Mouse (Mus musculus): ENCODE measurements around the gene Camkv.

The Camkv gene

DNA sequence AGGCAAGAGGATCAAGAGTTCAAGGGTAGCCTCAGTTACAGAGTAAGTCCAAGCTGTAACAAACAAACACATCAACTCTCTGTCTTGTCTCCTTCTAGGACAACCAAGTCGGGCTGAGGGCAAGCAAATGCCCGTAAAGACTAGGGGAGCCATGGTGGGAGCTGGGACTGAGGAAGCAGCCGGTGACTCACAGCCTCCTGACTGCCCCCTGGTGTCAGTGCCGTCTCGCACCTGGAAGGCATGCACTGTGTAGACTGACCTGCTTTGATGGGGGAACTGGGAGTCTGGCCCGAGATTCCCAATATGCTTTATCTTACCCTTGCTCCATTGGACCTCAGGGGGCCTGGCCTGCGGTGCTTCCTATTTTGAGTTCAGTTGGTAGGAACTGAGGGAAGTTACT, 12.5 kb upstream of the Camkv start:
- DNase-seq (ENCODE audit: extremely low read depth, insufficient read length, low spot score): no peak

DNA sequence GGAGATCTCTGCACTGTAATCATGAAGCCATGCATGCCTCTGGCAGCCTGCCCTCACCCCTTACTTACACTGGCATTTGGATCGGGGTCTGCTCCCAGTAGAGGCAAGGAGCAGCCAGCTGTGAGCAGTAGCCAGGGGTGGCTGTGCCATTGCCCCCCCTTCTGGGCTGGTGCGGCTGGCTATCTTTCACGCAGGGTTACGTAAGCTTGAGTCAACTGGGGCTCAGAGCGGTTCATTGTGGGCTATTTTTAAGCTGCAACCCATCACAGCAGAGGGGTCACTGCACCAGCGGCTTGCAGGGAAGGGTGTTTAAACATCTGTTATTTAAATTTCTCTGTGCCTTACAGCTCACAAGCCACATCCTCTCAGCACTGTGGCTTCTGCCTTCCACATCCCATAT, 11.5 kb upstream of the Camkv start:
- DNase-seq (ENCODE audit: extremely low read depth, insufficient read length, low spot score): no peak

DNA sequence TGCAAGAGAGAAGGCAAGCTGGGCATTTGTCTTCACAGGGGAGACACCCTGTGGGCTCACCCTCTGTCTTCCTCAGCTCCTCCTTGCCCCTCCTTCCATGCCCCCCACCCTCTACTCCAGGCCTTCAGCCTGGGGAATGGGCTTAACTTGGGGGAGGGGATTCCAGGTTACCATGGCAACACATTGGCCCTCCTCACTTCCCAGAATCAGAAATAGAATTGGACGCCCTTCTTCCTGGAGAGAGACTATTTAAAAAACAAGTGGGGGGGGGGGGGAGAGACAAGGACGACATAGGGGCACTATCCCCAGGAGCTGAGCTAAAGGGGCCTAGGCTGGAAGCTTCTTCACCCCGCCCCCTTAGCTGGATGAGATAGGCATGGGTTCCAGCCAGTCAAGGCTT, 10.2 kb upstream of the Camkv start:
- no peak for DNase-seq (ENCODE audit: extremely low read depth, insufficient read length, low spot score)

DNA sequence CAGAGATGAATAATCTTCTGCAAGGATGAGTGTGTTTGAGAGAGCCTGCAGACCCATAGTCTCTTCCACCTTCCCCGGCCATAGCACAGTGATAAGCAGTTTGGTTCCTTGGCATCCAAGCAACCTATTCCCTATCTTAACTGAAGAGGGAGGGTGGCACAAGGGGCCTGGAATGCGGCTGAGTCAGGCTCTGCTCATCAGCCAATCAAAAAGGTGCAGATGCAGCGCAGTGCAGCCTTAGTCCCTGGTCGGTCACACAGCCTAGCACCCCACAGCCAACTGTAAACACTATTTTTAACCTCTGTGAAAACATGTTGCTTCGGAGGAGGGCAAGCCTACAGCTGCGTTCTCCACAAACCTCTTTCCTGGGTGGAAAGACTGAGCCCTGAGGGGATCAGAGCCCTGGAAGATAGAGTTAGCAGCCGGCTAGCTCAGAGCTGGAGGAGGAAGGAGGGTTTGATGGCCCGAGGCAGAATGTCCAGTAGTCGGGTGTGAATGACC, 8.5 kb upstream of the Camkv start:
- no peak for DNase-seq (ENCODE audit: extremely low read depth, insufficient read length, low spot score)

DNA sequence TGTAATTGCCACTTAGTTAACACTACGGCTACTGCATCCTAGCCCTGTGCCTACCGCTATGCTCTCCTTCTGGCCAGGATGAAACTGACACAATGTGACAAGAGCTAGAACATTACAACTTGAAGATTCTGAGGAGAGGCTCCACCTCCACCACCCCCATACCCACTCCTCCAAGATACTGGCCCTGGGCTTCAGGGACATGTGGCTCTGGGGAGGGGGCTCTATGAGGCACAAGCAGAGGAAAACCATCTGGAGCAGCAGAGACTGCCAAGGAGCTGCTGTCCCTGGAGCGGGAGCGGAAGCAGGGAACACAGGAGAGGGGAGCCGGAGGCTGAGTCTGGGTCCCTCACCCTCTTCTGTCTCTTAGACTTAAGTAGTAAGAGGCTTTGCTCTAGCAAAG, 7.7 kb upstream of the Camkv start:
- no peak for DNase-seq (ENCODE audit: extremely low read depth, insufficient read length, low spot score)

DNA sequence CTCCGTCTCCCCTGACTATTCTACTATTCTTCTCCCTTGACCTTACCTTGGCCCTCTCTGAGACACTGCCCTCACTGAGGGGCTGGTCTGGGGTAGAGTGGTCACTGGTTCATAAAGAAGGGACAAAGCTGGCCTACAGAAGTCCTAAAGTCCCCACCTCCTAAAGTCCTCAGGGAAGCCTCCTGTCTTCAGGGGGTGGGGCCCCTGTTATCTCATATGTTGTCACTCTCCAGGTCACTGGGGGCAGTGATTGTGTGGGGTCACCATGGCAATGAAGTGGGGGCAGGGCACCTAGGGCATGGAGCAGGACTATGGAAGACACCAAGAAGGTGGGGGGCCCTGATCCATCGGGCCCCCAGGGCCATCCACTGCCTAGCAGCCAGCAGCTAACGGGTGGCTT, 7.3 kb upstream of the Camkv start, which contains the start of gene Actl11:
Gene Actl11, plus strand, starts transcription at position 301 of the 400 bp plus-strand sequence.
- DNase-seq (ENCODE audit: extremely low read depth, insufficient read length, low spot score): no peak

DNA sequence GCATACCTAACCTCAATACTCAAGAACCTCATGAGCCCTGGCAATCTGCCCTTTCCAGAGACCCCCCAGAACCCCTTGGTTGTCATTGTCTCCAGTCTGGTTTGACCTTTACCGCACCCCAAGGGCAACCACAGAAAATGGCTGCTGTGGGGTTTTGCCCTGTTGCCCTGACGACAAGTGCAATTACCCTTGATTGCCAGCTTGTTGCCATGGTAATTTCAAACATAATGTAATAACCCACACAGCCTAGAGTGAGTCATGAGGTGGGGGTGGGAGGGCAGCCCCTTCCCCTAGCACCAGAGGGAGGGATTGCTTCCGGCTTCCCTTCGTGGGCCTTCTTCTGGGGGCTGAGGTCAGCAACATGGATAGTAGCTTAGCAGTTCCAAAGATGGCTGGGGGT, 3.3 kb upstream of the Camkv start:
- no peak for DNase-seq (ENCODE audit: extremely low read depth, insufficient read length, low spot score)

DNA sequence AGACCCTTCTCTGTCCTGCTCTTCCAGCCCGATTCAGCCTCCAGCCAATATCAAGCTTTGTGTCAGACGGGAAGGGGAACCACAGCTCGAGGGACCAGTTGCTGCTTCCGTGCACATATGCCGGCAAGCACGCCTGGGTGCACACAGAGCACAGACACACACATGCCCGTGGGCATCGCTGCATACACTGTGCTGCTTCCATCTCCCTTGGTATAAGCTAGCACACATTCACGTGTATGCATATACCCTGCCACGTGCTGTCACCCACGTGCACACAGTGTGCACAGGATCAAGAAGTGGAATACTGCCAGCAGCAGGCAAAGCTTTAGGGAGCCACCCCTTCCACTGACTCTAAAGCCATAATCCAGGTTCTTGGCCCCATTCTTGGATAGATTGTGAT, 1.3 kb upstream of the Camkv start:
- no peak for DNase-seq (ENCODE audit: extremely low read depth, insufficient read length, low spot score)

DNA sequence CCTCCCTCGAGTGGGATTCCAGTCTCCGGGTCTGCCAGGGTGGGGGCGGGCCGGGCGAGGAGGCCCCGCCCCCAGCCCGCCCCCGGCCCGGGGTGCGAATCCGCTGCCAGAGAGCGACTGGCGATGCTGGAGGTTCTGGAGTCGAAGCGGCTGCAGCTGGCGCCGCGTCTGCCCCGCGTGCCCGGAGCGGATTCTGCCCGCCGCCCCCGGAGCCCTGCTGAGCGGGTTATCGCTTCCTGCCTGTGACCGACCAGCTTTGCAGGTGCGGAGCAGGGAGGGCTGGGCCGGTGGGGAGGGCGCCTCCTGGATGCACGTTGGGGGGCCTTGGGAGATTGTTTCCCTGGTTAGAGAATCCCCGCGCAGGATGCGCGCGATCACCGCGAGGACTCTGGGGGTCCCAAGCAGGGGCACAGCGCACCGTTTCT, 328 bp downstream of the Camkv start:
- no peak for DNase-seq (ENCODE audit: extremely low read depth, insufficient read length, low spot score)

DNA sequence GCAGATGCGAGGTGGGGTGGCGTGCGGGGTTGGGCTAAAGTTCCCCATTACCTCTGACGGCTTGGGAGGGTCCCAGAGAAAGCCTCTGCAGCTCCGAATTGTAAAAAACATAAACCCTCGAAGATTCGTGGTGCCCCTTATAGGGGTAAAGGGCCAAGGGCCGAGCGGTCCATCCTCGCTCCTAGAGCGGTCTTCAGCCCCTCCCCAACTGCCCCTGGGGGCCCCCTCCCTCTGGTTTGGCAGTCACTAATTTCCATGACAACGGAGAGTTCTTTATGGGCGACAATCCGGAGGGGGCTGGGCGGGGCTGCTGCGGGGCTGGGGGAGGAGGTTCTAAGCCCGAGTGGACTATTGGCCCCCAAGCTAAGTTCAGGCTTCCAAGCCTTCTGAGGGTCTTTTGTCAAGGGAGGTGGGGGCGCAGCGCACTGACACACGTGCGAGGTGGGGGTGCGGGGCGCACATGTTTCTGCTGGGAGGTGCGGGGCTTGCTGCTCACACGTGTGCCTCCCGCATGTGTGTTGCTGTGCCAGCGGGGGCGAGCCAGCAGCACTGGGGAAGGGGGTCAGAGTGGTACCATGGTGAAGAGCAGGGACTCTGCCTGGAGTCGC, 845 bp downstream of the Camkv start:
- no peak for DNase-seq (ENCODE audit: extremely low read depth, insufficient read length, low spot score)

DNA sequence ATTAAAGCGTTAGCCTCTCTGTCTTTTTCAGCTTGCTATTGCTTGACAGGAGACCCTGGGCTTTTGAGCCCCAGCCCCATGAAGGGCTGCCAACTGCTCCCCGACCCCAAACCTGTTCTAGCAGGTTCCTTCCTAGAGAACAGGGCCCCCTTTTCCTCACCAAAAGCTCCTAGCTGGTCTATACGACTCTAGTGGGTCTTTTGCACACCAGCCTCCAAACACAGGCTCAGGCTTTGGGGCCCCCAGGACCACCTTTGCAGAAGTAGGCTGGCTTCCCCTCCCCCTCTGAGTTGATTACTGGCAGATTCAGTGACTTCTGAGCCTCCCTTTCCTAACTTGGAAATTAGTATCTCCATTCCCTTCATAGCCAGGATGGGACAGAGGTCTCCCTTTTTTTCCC, 1.4 kb downstream of the Camkv start:
- DNase-seq (ENCODE audit: extremely low read depth, insufficient read length, low spot score): no peak

DNA sequence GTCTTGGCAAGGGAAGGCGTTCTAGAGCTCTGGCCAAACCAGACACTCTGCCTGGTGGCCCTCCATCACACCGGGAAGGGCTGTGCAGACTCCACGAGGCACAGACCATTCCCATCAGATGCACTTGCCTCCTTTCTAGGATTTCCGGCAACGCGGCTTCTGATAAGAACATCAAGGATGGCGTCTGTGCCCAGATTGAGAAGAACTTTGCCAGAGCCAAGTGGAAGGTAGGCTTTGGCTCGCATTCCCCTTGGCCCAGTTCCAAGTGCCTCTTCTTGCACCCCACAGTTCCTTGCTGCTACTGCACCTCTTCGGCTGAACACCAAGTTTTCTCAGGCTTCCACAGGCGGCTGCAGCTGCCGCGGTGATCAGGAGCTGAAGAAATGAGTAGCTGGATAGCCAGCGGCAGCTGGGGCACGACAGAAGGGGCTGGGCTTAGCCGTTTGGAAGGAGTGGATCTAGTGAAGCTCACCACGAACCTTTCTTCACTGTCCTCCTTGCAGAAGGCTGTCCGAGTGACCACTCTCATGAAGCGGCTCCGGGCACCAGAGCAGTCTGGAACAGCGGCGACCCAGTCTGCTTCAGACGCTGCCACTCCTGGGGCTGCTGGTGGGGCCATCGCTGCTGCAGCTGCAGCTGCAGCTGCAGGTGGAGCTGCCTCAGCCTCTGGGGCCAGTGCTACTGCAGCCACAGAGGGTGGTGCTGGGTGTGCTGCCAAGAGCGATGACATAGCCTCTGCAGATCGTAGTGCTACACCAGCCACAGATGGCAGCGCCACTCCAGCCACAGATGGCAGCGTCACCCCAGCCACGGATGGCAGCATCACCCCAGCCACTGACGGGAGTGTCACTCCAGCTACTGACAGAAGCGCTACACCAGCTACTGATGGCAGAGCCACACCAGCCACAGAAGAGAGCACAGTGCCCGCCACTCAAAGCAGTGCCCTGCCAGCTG, 12.0 kb downstream of the Camkv start:
- peak; percentile 89 for DNase-seq (ENCODE audit: extremely low read depth, insufficient read length, low spot score)

DNA sequence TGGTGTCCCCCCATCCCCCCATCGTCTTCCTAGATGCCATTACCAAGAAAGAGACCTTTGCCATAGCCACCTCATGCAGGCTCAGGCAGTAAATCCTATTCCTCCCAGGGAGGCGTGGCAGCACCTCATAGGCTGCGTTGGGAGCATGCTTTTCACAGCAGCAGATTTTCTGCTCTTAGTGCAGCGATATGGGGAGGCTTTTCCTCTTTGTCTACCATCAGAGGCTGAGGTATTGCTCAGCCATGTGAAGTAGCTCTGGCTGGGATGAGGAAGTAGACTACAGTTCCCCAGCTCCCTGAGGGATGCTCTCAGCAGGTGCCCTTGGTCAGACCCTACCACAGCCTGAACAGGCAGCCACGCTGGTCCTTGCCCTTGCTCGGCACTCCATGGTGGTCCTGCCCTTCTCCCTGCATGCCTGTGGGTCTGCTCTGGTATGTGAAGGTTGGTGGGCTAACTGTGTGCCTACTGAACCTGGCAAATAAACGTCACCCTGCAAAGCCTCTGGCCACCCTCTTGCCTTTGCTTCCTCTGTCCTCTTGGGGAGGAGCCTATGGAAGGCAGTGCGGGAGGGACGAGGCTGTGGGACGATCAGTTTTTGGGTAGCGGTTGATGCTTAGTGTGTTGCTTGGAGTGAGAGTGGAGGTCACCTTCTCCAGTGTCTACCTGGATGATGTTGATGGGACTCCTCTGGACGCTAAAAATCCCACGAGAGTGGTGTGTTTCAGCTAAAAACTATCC, 13.9 kb downstream of the Camkv start:
- no peak for DNase-seq (ENCODE audit: extremely low read depth, insufficient read length, low spot score)

DNA sequence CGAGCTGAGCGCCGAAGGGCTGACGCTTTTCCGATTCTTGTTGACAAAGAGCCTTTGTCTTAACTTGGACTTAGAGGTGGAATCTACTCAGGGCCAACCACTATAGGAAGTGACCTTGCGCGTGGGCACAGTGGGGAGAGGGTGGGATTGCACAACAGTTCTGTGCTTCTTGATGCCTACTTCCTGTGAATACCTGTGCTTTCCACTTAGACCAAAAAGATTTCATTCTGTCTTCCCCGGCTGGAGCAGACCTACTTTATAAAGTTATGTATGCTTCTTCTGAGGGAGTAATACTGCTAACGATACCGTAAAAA, 14.4 kb downstream of the Camkv start, which contains the start of gene Traip:
Gene Traip, plus strand, starts transcription at position 215 of the 314 bp plus-strand sequence.
- no peak for DNase-seq (ENCODE audit: extremely low read depth, insufficient read length, low spot score)

DNA sequence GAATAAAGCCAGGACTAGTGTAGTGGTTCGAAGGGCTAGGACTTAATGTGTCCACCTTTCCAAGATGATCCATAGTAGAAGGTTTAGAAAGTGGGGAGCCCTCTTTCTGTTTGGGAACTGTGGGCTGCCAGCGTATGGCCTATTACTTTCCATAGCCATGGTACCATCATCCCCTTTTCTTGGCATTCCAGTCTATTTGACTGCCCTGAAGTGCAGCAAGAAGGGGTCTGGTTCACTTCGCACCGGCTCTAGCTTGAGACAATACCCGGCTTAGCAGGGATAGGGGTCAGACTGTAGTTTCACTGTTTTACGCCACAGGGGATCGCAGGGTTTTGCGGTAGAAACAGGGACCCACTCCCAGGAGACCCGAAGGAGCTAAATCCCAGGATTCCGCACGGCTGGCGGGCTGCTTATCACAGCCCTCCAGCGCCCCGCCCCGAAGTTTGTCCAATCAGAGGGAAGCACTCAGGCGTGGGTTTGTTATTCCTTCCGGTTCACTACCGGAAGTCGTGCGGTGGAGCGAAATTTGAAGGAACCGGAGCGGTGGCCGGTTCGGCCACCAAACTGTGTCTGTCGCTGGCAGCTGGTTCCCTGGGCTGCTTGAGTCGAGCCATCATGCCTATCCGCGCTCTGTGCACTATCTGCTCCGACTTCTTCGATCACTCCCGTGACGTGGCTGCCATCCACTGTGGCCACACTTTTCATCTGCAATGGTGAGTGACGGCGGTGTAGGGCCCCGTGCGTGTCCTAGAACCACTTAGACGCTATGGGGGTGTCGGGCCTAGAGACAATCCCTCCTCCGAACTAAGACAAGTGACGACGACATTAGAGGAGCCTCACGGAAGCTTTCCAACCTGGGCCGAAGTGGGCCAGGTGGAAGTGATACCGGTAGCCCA, 15.2 kb downstream of the Camkv start:
- DNase-seq (ENCODE audit: extremely low read depth, insufficient read length, low spot score): peak; percentile 81

DNA sequence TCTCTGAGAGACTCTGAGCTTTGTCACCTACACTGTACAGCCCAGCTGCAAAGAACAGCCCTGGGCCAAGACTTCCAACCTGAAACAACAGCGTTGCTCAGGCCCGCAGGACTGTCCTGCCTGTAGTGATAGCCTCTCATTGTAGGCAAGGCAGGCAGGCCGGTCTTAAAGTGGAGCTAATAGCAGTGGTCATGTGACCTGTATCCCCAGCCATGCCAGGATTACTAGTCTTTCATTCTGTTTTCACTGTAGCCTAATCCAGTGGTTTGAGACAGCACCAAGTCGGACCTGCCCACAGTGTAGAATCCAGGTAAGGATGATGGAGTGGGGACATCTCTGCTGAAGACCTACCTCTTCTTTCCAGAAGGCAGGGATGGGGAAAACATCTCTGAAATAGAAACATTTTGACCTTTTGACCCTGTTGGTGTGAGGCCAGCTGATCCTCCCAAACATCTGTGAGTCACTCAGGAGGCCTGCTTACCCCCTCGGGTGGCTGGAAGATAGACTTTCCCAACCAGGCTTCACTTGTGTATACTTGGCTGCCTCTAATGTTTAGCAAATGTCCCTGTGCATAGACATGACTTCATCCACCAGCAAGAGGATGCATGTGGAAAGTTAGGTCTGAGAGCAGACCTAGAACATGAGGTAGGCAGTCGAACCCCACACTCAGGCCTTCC, 20.3 kb downstream of the Camkv start:
- no peak for DNase-seq (ENCODE audit: extremely low read depth, insufficient read length, low spot score)

DNA sequence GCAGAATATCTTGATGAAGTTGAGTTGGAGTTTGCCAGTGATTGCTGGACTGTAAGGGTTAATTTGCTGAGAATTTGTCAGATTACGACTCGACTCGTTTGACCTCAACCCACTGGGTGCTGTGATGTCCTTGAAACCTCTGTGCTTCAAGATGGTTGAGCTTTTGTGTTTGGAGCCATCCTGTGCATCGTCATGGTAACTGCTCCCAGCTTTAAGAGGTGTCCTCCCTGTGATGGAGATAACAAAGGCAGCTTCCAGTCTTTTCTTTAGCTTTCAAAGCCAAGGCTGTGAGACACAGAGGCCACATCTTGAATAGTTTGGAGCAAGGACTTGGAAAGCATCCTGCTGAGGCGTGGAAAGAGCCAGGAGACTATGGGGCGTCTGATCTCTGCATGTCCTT, 21.7 kb downstream of the Camkv start:
- DNase-seq (ENCODE audit: extremely low read depth, insufficient read length, low spot score): no peak

DNA sequence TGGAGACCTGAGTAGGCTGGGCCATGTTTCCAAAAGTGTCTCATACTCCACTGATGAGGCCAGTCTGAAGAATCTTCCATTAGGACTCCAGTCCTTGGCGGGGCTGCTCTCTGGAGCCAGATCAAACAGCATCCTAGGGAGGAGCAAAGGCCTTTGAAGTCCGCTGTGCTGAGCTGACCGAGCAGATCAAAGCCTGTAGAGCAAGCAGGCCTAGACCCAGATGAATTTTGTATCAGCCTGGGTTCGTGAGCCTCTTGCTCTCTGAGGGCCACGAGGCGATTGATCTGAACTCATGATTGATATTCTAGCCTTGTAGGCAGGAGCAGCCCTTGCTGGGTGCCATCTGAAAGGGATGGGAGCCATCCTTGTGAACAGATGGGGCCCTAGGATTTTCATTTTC, 24.4 kb downstream of the Camkv start:
- no peak for DNase-seq (ENCODE audit: extremely low read depth, insufficient read length, low spot score)

DNA sequence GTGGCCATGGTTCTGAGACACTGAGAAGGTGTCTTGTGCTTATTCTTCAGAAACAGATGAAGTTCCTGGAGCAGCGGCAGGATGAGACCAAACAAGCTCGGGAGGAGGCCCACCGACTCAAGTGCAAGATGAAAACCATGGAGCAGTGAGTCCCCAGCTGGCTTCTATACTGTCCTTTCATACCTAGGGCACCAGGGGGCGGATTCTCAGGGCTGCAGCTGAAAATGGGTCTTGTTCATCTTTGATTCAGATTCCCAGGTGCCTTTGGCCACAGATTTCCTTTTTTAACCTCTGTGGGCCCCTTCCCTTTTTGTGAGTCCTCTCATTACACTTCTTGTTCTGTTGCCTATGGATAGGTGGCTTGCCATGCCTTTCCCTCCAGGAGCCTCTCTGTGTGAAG, 25.5 kb downstream of the Camkv start:
- DNase-seq (ENCODE audit: extremely low read depth, insufficient read length, low spot score): no peak

DNA sequence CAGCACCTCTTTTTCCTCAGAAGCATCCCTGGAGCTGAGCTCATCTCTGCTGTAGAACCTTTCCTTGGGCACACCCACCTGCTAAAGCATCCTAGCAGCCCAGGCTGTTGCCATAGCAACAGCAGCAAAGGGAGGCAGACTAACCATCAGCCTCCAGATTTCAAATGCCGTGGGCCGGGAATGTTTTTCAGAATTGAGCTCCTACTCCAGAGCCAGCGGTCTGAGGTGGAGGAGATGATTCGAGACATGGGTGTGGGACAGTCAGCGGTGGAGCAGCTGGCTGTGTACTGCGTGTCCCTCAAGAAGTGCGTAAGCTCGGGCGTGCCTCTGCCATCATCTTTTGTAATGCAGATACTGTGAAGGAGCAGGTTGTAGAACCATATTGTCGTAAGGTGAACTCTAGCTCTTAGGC, 25.9 kb downstream of the Camkv start:
- no peak for DNase-seq (ENCODE audit: extremely low read depth, insufficient read length, low spot score)

All from 3134 (cell line).